Mouse (Mus musculus) heart, postnatal 10 days (tissue): ENCODE data around the gene Hist1h3f. TPM values are rescaled to one million over a fixed set of nuclear protein-coding genes. Genes with fewer than 3 reads are reported as not detected.
"Not testable (repeated sequence)": the region's sequence is repeated elsewhere in the genome, so short reads cannot be mapped to it uniquely, and the experiment has no call there.

ENCODE experiments used
- DNase-seq, 2 experiments: peaks; one replicate each; pipeline ENCODE4 v3.0.0; 2021
- intact Hi-C: fragments of 180-260 bp; cut with DNase I; formaldehyde crosslinking; loops from one replicate; pipeline ENCODE4 v1.15.1; 2025
- total RNA-seq, 2 experiments: library from RNA; stranded (reverse); gene quantifications; 2 replicates each; pipeline ENCODE4 v1.2.3; 2021

The Hist1h3f gene
- total RNA-seq, 2 experiments from 2014 or later: 52.6 to 63.4 TPM

GRCm38 (mm10) chr13:23555839-23556416, 12.1 kb downstream of the Hist1h3f start:
- peak; percentile 85 for DNase-seq
- intact Hi-C loops: no loop called here

- intact Hi-C loops: no loop called here
- DNase-seq: no peak
Measured at GRCm38 (mm10) chr13:23556906-23557305, 13.1 kb downstream of the Hist1h3f start.

DNA sequence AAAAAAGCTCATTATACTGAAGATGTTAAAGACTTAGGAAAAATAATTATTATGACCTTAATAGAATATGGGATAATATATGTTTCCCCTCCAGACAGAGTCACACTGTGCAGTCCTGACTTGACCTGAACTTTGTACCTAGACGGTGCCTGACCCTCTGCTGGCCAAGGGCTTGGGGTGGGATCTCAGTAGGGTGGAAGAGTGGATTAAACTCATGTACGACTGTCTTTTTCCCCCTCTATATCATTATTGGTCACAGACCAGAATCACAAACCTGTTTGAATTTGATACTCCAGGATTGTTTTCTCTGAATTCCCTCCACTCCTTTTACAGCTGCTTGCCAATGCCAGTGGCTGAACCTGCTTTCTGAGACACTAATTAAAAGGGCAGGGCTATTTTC, 16.8 kb downstream of the Hist1h3f start:
- intact Hi-C loops, DNase-seq: not testable (repeated sequence)

DNA sequence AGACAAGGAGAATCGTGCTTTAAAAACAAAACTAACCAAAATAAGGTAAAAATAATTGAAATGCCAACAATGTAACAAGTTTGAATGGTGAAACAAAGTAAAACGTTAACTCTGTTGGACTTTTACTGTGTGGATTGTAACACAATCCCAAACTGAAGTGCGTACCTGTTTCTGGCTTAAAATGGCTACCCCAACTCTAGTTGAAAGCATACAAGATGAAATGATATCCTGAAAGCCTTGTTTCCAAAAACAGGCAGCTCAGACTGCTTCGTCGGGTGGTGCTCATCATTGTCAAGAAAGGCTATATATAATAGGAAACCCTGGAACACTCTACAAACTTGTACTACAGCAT, 17.7 kb downstream of the Hist1h3f start:
- DNase-seq, intact Hi-C loops: not testable (repeated sequence)

DNA sequence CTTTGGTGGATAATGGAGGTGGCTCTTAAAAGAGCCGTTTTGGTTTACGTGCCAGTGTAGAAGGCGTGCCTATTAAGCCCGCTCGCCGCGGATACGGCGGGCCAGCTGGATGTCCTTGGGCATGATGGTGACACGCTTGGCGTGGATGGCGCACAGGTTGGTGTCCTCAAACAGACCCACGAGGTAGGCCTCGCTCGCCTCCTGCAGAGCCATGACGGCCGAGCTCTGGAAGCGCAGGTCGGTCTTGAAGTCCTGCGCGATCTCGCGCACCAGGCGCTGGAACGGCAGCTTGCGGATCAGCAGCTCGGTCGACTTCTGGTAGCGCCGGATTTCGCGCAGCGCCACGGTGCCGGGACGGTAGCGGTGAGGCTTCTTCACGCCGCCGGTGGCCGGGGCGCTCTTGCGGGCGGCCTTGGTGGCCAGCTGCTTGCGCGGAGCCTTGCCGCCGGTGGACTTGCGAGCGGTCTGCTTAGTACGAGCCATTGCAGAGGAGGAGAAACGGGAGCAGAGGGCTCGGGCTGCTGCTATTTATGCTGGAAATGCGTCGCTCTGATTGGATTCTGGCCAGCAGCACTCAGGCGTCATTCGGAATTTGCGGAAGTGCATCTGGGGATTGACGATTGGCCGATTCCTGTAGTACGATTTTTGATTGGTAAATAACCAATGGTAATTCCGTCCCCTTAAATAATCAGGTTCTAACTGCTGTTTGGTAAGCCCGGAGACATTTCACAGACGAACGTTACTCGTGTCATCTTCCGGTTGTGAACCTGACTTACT, 18.2 kb downstream of the Hist1h3f start, which contains the start of gene Hist1h3e:
Gene Hist1h3e, minus strand, starts transcription at position 487 of the 777 bp plus-strand sequence.
- peak; percentile 96 for DNase-seq
- intact Hi-C loops: not testable (repeated sequence)

GRCm38 (mm10) chr13:23562699-23563462, 19.0 kb downstream of the Hist1h3f start:
- intact Hi-C loops: no loop called here
- DNase-seq: peak; percentile 62 to 70

- intact Hi-C loops: no loop called here
- no peak for DNase-seq
Measured at GRCm38 (mm10) chr13:23564482-23564881, 20.6 kb downstream of the Hist1h3f start.

DNA sequence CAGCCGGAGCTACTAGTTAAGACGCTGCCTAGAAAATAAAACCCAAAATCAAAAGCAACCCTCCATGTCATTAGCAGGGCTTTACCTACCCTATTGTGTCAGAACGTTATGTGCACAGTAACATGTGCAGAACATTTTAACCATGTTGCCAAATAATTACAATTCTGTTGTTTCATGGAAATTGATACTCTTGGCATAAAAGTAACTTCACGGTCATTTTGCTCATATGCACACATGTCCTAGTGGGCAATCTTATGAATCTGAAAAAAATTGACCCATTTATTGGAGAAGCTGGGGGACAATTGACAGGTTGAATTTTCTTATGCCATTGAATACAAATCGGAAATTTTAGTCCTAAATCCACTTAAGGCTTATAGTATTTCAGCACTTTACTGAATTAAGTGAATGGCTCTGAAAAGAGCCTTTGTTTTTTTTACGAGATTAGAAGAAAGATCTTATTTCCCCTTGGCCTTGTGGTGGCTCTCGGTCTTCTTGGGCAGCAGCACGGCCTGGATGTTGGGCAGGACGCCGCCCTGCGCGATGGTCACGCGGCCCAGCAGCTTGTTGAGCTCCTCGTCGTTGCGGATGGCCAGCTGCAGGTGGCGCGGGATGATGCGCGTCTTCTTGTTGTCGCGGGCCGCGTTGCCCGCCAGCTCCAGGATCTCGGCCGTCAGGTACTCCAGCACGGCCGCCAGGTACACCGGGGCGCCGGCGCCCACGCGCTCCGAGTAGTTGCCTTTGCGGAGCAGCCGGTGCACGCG, 26.6 kb downstream of the Hist1h3f start:
- DNase-seq, intact Hi-C loops: not testable (repeated sequence)

- intact Hi-C loops: no loop called here
- peak; percentile 81 to 82 for DNase-seq
Measured at GRCm38 (mm10) chr13:23571022-23571503, 27.2 kb downstream of the Hist1h3f start, which contains the start of the genes Hist1h2ae and Hist1h2bg. TSS of gene Hist1h2ae (minus strand) at chr13:23571220. TSS of gene Hist1h2bg (plus strand) at chr13:23571396.

GRCm38 (mm10) chr13:23571504-23572217, 27.8 kb downstream of the Hist1h3f start:
- intact Hi-C loops: not testable (repeated sequence)

GRCm38 (mm10) chr13:23572218-23573033, 28.6 kb downstream of the Hist1h3f start:
- intact Hi-C loops: no loop called here
- DNase-seq: no peak

More at GRCm38 (mm10) chr13:23571504-23572217, 27.8 kb downstream of the Hist1h3f start:
- not testable (repeated sequence) for DNase-seq

GRCm38 (mm10) chr13:23573034-23573897, 29.4 kb downstream of the Hist1h3f start:
- DNase-seq, intact Hi-C loops: not testable (repeated sequence)

- DNase-seq: peak; percentile 91 to 92
- intact Hi-C loops: loop anchor here (1.0 kb wide), 1 partner anchor 47 kb away; the partner anchor contains the start of gene Hist1h2be
Measured at GRCm38 (mm10) chr13:23573898-23574524, 30.2 kb downstream of the Hist1h3f start, which contains the start of the genes Hist1h2bf and Hist1h2ad. TSS of gene Hist1h2bf (minus strand) at chr13:23574196. TSS of gene Hist1h2ad (plus strand) at chr13:23574381.

GRCm38 (mm10) chr13:23574546-23575170, 30.8 kb downstream of the Hist1h3f start:
- intact Hi-C loops: loop anchor here (1.0 kb wide), 1 partner anchor 47 kb away; the partner anchor contains the start of gene Hist1h2be
- DNase-seq: not testable (repeated sequence)

- peak; percentile 73 to 74 for DNase-seq
- intact Hi-C loops: no loop called here
Measured at GRCm38 (mm10) chr13:23575271-23575851, 31.5 kb downstream of the Hist1h3f start, which contains the start of gene Hist1h3d. TSS of gene Hist1h3d (plus strand) at chr13:23575763.

DNA sequence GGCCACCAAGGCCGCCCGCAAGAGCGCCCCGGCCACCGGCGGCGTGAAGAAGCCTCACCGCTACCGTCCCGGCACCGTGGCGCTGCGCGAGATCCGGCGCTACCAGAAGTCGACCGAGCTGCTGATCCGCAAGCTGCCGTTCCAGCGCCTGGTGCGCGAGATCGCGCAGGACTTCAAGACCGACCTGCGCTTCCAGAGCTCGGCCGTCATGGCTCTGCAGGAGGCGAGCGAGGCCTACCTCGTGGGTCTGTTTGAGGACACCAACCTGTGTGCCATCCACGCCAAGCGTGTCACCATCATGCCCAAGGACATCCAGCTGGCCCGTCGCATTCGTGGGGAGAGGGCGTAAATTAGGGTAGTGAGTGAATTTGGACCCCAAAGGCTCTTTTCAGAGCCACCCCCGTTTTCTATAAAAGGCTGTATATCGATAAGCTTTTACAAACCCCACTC, 32.0 kb downstream of the Hist1h3f start:
- intact Hi-C loops: not testable (repeated sequence)

More for the DNA sequence above, 32.0 kb downstream of the Hist1h3f start:
- DNase-seq: not testable (repeated sequence)
